Mouse (Mus musculus) neural tube, embryonic 15.5 days (tissue): Measurements from ENCODE around the gene Gls2. TPM values are rescaled to one million over a fixed set of nuclear protein-coding genes. Genes with fewer than 3 reads are reported as not detected.
"Not testable (repeated sequence)": the region's sequence is repeated elsewhere in the genome, so short reads cannot be mapped to it uniquely, and the experiment has no call there.

Experiments
- ATAC-seq: fragments of 200-750 bp; cut with Nextera tagmentation; 2 replicates; pipeline ENCODE4 v1.8.0; 2017; ENCODE audit warnings: mild to moderate bottlenecking, moderate TSS enrichment, moderate library complexity; ENCODE audit not compliant: low FRiP score
- H3K27ac ChIP-seq: fragments of 300-500 bp; sonication (generic); replicated peaks from 2 replicates; pipeline ENCODE4 v1.5.1; 2015; ENCODE audit warnings: mild to moderate bottlenecking, inconsistent platforms
- H3K27me3 ChIP-seq: fragments of 300-500 bp; sonication (generic); replicated peaks from 2 replicates; pipeline ENCODE4 v1.6.1; 2015; ENCODE audit warnings: inconsistent platforms
- H3K36me3 ChIP-seq: fragments of 300-500 bp; sonication (generic); 2 replicates; pipeline ENCODE4 v1.6.1; 2015; ENCODE audit warnings: inconsistent platforms
- H3K4me1 ChIP-seq: fragments of 300-500 bp; sonication (generic); 2 replicates; pipeline ENCODE4 v1.6.1; 2015; ENCODE audit warnings: inconsistent platforms
- H3K4me2 ChIP-seq: fragments of 300-500 bp; sonication (generic); 2 replicates; pipeline ENCODE4 v1.6.1; 2015; ENCODE audit warnings: inconsistent platforms, mild to moderate bottlenecking, moderate library complexity
- H3K4me3 ChIP-seq: fragments of 300-500 bp; sonication (generic); replicated peaks from 2 replicates; pipeline ENCODE4 v1.5.1; 2015; ENCODE audit warnings: mild to moderate bottlenecking, inconsistent platforms
- H3K9ac ChIP-seq: fragments of 300-500 bp; sonication (generic); replicated peaks from 2 replicates; pipeline ENCODE4 v1.6.1; 2015; ENCODE audit warnings: mild to moderate bottlenecking, inconsistent platforms
- H3K9me3 ChIP-seq: fragments of 300-500 bp; sonication (generic); replicated peaks from 2 replicates; pipeline ENCODE4 v1.6.1; 2016; ENCODE audit warnings: inconsistent platforms
- WGBS: fragments of 180-500 bp; shearing (Covaris S2); methylation state at CpG from one replicate; pipeline ENCODE4 v1.1.7; 2015; ENCODE audit warnings: mixed read lengths; 5-methylcytosine and 5-hydroxymethylcytosine counted together
- polyA plus RNA-seq: library from polyadenylated mRNA; unstranded; fragments of >200 nt; fragmentation: Nextera tagmentation; extraction: Ambion mirVana; gene quantifications from 2 replicates; pipeline ENCODE4 v1.2.1, GENCODE M21; 2015

Gene Gls2
- polyA plus RNA-seq: 2.4 and 2.8 TPM in 2 replicates

- Histone ChIP-seq H3K4me3 (peak within 1 kb of the TSS; percentile 78), H3K27ac (peak within 1 kb of the TSS; percentile 73), H3K9me3 (no peaks in the 10 kb centered on the region), H3K27me3 (peaks cover 11% of the 10 kb centered on the region), H3K9ac (peak within 1 kb of the TSS; percentile 70), H3K4me2 (peak within 1 kb of the TSS; percentile 99), H3K4me1 (peaks cover 13% of the 10 kb centered on the region), H3K36me3 (no peaks in the 10 kb centered on the region)
- under 1% methylated on average over 46 of the region's 46 CpGs for WGBS
- peak; percentile 98 for ATAC-seq
Measured at GRCm38 (mm10) chr10:128194024-128194550, at the start of gene Gls2. Gene Gls2, plus strand, starts transcription at chr10:128194457.

GRCm38 (mm10) chr10:128144961-128145360 lies 49.3 kb upstream of the Gls2 start:
- 0 out of 2 replicates have a peak, but pooled peaks cover 5% of the 10 kb centered on the region for H3K4me1 ChIP-seq
- ATAC-seq: no peak

GRCm38 (mm10) chr10:128148789-128149365 lies 45.4 kb upstream of the Gls2 start:
- no peak for ATAC-seq
- Histone ChIP-seq H3K4me1 (0 out of 2 replicates have a peak, but pooled peaks cover 5% of the 10 kb centered on the region), H3K27me3 (no peaks in the 10 kb centered on the region), H3K27ac (0 out of 2 replicates have a peak overlapping the region, but pooled peaks have one; percentile 33), H3K9me3 (no peaks in the 10 kb centered on the region), H3K4me3 (no peak overlapping the region), H3K9ac (no peak overlapping the region), H3K4me2 (no peak overlapping the region), H3K36me3 (no peaks in the 10 kb centered on the region)
- WGBS: 84% methylated on average over 5 of the region's 5 CpGs

More at GRCm38 (mm10) chr10:128144961-128145360, 49.3 kb upstream of the Gls2 start:
- H3K9ac ChIP-seq: no peak overlapping the region
- no peak overlapping the region for H3K4me2 ChIP-seq
- H3K36me3 ChIP-seq: no peaks in the 10 kb centered on the region
- H3K9me3 ChIP-seq: no peaks in the 10 kb centered on the region
- H3K27ac ChIP-seq: no peak overlapping the region
- 86% methylated on average over 2 of the region's 2 CpGs for WGBS
- H3K27me3 ChIP-seq: no peaks in the 10 kb centered on the region
- H3K4me3 ChIP-seq: no peak overlapping the region

- 13% methylated on average over 5 of the region's 5 CpGs for WGBS
- Histone ChIP-seq H3K4me3 (no peak overlapping the region), H3K27me3 (no peaks in the 10 kb centered on the region), H3K9ac (no peak overlapping the region), H3K9me3 (no peaks in the 10 kb centered on the region), H3K36me3 (no peaks in the 10 kb centered on the region), H3K4me1 (0 out of 2 replicates have a peak, but pooled peaks cover 5% of the 10 kb centered on the region), H3K4me2 (peak overlapping the region; percentile 17; the same call in 1 of the 2 replicates), H3K27ac (0 out of 2 replicates have a peak overlapping the region, but pooled peaks have one; percentile 33)
- ATAC-seq: no peak
Measured at GRCm38 (mm10) chr10:128149592-128149991, 44.7 kb upstream of the Gls2 start.

GRCm38 (mm10) chr10:128150941-128151340 lies 43.3 kb upstream of the Gls2 start:
- no peak for ATAC-seq

GRCm38 (mm10) chr10:128153978-128154377 lies 40.3 kb upstream of the Gls2 start:
- Histone ChIP-seq H3K36me3 (no peaks in the 10 kb centered on the region), H3K4me1 (0 out of 2 replicates have a peak, but pooled peaks cover 5% of the 10 kb centered on the region), H3K27ac (no peak overlapping the region), H3K4me3 (no peak overlapping the region), H3K4me2 (no peak overlapping the region), H3K27me3 (no peaks in the 10 kb centered on the region), H3K9ac (no peak overlapping the region), H3K9me3 (no peaks in the 10 kb centered on the region)
- WGBS: 79% methylated on average over 3 of the region's 3 CpGs
- no peak for ATAC-seq

More at GRCm38 (mm10) chr10:128150941-128151340, 43.3 kb upstream of the Gls2 start:
- H3K4me2 ChIP-seq: no peak overlapping the region
- H3K9me3 ChIP-seq: no peaks in the 10 kb centered on the region
- H3K27me3 ChIP-seq: no peaks in the 10 kb centered on the region
- WGBS: 82% methylated on average over 14 of the region's 14 CpGs
- H3K4me1 ChIP-seq: 0 out of 2 replicates have a peak, but pooled peaks cover 5% of the 10 kb centered on the region
- no peak overlapping the region for H3K4me3 ChIP-seq
- no peak overlapping the region for H3K9ac ChIP-seq
- H3K36me3 ChIP-seq: no peaks in the 10 kb centered on the region
- no peak overlapping the region for H3K27ac ChIP-seq

- H3K4me3 ChIP-seq, H3K9me3 ChIP-seq, H3K4me1 ChIP-seq, H3K27ac ChIP-seq, H3K27me3 ChIP-seq, H3K36me3 ChIP-seq, H3K9ac ChIP-seq, H3K4me2 ChIP-seq, ATAC-seq: not testable (repeated sequence)
- WGBS: 93% methylated on average over 3 of the region's 3 CpGs
Measured at GRCm38 (mm10) chr10:128165726-128166125, 28.5 kb upstream of the Gls2 start.

- H3K27me3 ChIP-seq: no peaks in the 10 kb centered on the region
- H3K36me3 ChIP-seq: no peaks in the 10 kb centered on the region
- ATAC-seq: no peak
- H3K4me1 ChIP-seq: no peaks in the 10 kb centered on the region
- 61% methylated on average over 6 of the region's 6 CpGs for WGBS
- H3K9ac ChIP-seq: no peak overlapping the region
- H3K9me3 ChIP-seq: no peaks in the 10 kb centered on the region
- H3K4me2 ChIP-seq: no peak overlapping the region
- H3K27ac ChIP-seq: no peak overlapping the region
- no peak overlapping the region for H3K4me3 ChIP-seq
Measured at GRCm38 (mm10) chr10:128167091-128167490, 27.2 kb upstream of the Gls2 start.

GRCm38 (mm10) chr10:128171348-128171747 lies 22.9 kb upstream of the Gls2 start:
- not testable (repeated sequence) for H3K4me3 ChIP-seq, H3K27ac ChIP-seq, H3K9ac ChIP-seq, H3K9me3 ChIP-seq, H3K27me3 ChIP-seq, H3K36me3 ChIP-seq, H3K4me2 ChIP-seq, ATAC-seq
- H3K4me1 ChIP-seq: peaks cover 11% of the 10 kb centered on the region
- 95% methylated on average over 10 of the region's 10 CpGs for WGBS

GRCm38 (mm10) chr10:128175302-128175701 lies 19.0 kb upstream of the Gls2 start:
- Histone ChIP-seq H3K9ac (peak overlapping the region; percentile 57; the same call in 1 of the 2 replicates), H3K4me1 (peaks cover 11% of the 10 kb centered on the region), H3K4me3 (peak overlapping the region; percentile 49), H3K36me3 (no peaks in the 10 kb centered on the region), H3K27ac (no peak overlapping the region), H3K4me2 (peak overlapping the region; percentile 79), H3K27me3 (no peaks in the 10 kb centered on the region), H3K9me3 (no peaks in the 10 kb centered on the region)
- ATAC-seq: no peak
- WGBS: 17% methylated on average over 3 of the region's 3 CpGs

- peak overlapping the region; percentile 79 for H3K4me2 ChIP-seq
- H3K4me3 ChIP-seq: peak overlapping the region; percentile 49
- H3K36me3 ChIP-seq: no peaks in the 10 kb centered on the region
- peak; percentile 87 for ATAC-seq
- H3K9ac ChIP-seq: peak overlapping the region; percentile 57
- no peaks in the 10 kb centered on the region for H3K27me3 ChIP-seq
- peaks cover 11% of the 10 kb centered on the region for H3K4me1 ChIP-seq
- H3K27ac ChIP-seq: peak overlapping the region; percentile 78
- no peaks in the 10 kb centered on the region for H3K9me3 ChIP-seq
- WGBS: under 1% methylated on average over 17 of the region's 17 CpGs
Measured at GRCm38 (mm10) chr10:128175996-128176755, 18.1 kb upstream of the Gls2 start.
